Mouse (Mus musculus) ovary, postnatal 36 days (tissue): ENCODE data around the gene Olfr1193.
"Not testable (repeated sequence)": the region's sequence is repeated elsewhere in the genome, so short reads cannot be mapped to it uniquely, and the experiment has no call there.

Experiments used
- DNase-seq: peaks from one replicate; pipeline ENCODE4 v3.0.0; 2022; ENCODE audit warnings: low spot score, mixed read lengths

The Olfr1193 gene

DNA sequence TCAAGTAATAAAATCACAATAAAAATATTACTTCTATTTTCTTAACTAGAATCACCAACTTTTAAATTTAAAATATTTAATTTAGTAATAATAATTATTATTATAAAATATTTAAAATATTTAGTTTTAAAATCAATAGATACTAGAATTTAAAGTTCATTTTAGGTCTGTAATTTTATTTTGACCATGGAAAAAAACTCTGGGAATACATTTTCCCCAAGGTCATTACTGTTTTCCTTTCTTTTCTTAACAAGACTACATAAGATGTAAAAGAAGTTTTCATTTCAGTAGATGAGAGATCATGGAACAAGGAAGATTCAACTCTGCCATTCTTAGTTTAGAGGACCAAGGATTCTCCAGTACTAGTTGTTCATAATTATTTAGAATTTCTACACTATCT lies at the start of gene Olfr1193:
Gene Olfr1193, plus strand, starts transcription at position 301 of the 400 bp plus-strand sequence.
- DNase-seq, result not testable (repeated sequence)

GRCm38 (mm10) chr2:88640242-88640641 lies 35.2 kb upstream of the Olfr1193 start, which contains the start of gene Olfr1191-ps1:
Gene Olfr1191-ps1, plus strand, starts transcription at chr2:88640542.
- DNase-seq, result not testable (repeated sequence)

DNA sequence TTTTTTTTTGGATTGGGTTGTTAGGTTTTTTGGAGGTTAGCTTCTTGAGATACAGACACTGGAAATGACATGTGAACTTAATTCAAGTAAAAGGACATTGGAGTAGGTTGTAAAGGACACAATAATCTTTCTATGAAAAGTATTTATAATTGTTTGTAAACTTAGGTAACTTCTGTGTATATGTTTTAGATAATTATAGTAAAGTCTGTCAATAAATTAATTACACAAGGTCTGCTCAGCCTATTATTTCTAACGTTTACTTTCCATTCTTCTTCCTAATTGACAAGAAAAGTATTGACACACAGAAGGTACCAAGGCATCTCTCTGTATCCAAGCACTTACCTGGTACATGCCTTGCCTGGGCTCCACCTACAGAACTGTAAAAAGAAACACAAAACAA lies 27.2 kb upstream of the Olfr1193 start, which contains the start of gene Olfr1192-ps1:
Gene Olfr1192-ps1, plus strand, starts transcription at position 301 of the 400 bp plus-strand sequence.
- no peak for DNase-seq

- DNase-seq, result no peak
Measured at GRCm38 (mm10) chr2:88689087-88689486, 13.7 kb downstream of the Olfr1193 start, which contains the start of gene Olfr1195. Gene Olfr1195, minus strand, starts transcription at chr2:88689187.

GRCm38 (mm10) chr2:88704497-88704896 lies 29.1 kb downstream of the Olfr1193 start, which contains the start of gene Olfr1196:
Gene Olfr1196, minus strand, starts transcription at chr2:88704597.
- no peak for DNase-seq
